Mouse (Mus musculus) T-helper 17 cell (primary cell): Measurements from ENCODE around the gene Sort1.

Source experiments
- in situ Hi-C, 2 experiments: fragments of 300-600 bp; cut with MboI, MseI; formaldehyde crosslinking; loops; 1 replicate in 1 of 2; 2 replicates in 1 of 2; pipeline ENCODE4 v1.15.1; 2025; ENCODE audit warnings: high pct_unique_total_duplicates in 2 of 2

The Sort1 gene

DNA sequence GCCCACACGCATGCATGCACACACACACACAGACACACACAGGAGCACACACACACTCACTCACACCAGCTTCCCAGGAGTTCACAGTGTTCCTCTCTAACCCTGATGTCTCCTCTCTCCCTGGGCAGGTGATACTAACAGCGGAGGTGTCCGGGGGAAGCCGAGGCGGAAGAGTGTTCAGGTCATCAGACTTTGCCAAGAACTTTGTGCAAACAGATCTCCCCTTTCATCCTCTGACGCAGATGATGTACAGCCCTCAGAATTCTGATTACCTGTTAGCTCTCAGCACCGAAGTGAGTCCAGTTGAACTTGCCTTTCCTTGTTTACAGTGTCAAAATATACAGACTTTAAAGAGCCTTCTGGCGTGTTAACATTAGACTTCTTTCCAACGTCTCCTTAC is 41.6 kb downstream of the Sort1 start:
- in situ Hi-C loops: no loop called here

- in situ Hi-C loops: no loop called here
Observed at GRCm38 (mm10) chr3:108327275-108327674, 43.4 kb downstream of the Sort1 start.

- in situ Hi-C loops: no loop called here
Observed at GRCm38 (mm10) chr3:108327916-108328315, 44.0 kb downstream of the Sort1 start.

DNA sequence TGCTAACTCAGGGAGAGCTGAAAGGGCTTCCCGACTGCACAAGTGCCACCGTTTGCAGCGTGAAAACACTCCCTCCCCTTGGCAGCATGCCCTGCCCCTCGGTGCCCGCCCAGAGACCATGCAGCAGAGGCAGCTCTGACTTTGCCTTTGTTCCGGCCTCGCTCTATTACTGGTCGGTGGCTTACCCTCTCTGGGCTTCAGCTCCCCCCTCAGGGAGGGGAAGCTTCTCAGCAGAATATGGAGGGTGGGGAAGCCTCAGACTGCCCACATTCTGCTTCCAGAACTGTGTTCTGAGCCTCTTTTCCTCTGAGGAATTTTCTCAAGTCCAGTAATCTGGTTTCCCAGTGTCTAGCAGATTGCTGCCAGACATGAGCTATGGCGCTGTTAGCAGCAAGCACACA is 44.6 kb downstream of the Sort1 start:
- in situ Hi-C loops: no loop called here

DNA sequence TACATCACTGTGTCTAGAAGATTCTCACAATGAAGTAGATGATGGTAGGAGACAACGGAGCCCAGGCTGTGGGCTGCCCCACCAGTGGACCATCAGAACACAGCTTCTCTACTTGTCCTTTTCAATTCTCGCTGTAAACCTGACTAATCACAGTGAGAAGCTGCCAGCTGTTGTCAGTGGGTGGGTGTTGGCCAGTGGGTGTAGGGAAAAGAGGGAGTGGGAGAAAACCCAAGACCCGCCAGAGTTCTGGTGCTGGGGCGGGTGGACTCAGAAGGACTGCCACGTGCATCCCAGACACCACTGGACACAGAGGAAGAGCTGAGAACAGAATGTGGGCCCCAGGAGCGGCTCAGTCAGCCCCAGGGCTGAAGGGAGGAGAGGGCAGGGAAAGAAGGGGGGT is 46.9 kb downstream of the Sort1 start:
- in situ Hi-C loops: no loop called here

DNA sequence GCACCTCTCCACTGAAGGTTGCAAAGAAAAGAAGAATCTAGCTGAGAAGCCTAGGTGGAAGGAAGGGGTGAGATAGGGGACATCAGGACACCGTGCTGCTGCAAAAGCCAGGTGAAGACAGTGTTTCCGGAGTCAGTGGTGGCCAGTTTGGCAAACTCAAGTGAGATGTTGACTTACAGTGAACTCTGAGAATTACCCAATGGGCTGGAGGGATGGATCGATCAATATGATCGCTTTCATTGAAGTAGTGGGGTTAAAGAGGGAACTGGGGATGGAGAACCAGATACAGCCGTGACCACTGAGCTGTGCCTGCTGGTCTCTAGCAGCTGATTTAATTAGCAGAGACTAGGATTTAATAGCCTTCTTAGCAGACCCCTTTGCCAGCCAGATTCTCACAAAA is 53.0 kb downstream of the Sort1 start:
- in situ Hi-C loops: no loop called here

GRCm38 (mm10) chr3:108341040-108341439 is 57.2 kb downstream of the Sort1 start:
- in situ Hi-C loops: no loop called here

DNA sequence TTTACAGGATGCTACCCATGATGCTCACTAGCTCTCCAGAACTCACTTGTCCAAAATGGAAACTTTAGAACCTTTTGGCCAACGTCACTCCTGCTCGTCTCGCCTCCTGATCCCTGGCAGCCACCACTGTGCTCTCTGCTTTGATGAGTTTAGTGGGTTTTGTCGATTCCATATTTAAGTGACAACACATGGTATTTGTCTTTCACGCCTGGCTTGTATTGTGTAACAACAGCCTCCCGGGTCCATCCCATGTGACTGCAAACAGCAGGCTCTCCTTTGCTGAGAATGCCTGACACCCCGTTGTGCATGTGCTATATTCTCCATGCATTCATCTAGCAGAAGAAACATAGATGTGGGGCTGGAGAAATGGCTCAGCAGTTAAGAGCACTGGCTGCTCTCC is 58.3 kb downstream of the Sort1 start:
- in situ Hi-C loops: no loop called here

- in situ Hi-C loops: no loop called here
Observed at GRCm38 (mm10) chr3:108345855-108346254, 62.0 kb downstream of the Sort1 start.

DNA sequence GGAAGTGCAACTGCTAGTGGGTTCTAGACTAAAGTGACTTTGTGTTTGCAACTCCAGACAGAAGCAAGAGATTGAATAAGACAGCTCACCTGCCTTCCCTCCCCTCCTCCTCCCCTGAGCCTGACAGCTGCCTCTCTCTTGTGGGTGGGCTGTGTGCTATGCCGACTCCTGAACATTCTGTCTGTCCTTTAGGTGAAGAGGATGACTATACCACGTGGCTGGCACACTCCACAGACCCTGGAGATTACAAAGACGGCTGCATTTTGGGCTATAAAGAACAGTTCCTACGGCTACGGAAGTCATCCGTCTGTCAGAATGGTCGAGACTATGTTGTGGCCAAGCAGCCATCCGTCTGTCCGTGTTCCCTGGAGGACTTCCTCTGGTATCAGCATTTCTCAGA is 64.5 kb downstream of the Sort1 start:
- in situ Hi-C loops: no loop called here

GRCm38 (mm10) chr3:108355245-108355644 is 71.4 kb downstream of the Sort1 start:
- in situ Hi-C loops: no loop called here

DNA sequence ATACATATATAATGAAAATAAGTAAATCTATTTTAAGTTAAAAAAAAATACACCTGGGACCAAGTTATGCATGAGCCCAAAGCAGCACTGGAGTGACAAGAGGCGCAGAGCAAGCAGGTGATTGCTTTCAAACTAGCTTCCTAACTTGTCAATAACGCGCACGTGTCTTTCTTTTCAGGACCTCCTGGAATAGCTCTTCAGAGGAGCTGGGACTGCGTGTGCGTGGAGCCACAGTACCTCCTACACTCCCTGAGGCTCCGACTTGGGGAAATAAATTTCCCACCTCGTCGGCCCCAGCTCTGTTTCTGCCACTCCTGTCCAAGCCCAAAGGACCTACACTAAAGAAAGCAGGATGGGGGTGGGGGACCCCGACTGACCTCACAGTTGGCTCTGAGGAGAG is 73.2 kb downstream of the Sort1 start:
- in situ Hi-C loops: no loop called here

- in situ Hi-C loops: no loop called here
Observed at GRCm38 (mm10) chr3:108358445-108358844, 74.6 kb downstream of the Sort1 start.

- in situ Hi-C loops: no loop called here
Observed at GRCm38 (mm10) chr3:108360894-108361293, 77.0 kb downstream of the Sort1 start.

DNA sequence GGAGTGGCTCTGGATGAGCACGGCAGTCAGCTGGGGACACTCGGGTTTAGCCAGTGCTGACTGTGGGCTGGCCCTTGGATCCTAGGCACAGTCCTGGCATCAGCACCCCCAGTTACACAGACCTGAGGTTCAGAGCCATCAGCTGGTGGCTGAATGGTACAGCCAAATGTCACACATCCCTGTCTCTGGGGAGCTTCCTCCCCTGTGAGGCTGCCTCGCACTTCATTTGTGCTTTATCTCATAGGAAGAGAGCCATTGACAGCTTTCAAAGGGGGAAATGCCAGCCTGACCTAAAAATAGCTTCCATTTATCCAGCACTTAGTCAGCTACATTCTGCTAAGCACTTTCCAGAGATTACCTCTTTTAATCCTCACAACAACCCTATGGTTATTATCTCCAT is 79.7 kb downstream of the Sort1 start:
- in situ Hi-C loops: no loop called here

GRCm38 (mm10) chr3:108364270-108364995 is 80.6 kb downstream of the Sort1 start, which contains the start of gene Mybphl:
Gene Mybphl, plus strand, starts transcription at chr3:108364911.
- in situ Hi-C loops: no loop called here

GRCm38 (mm10) chr3:108367173-108367572 is 83.3 kb downstream of the Sort1 start:
- in situ Hi-C loops: loop anchor here in 1 of 2 experiments (5.0 kb wide), 1 partner anchor 70 kb away; no protein-coding TSS in a partner anchor

- in situ Hi-C loops: loop anchor here in 1 of 2 experiments (5.0 kb wide), 1 partner anchor 71 kb away; no protein-coding TSS in a partner anchor
Observed at GRCm38 (mm10) chr3:108367828-108368227, 83.9 kb downstream of the Sort1 start.

GRCm38 (mm10) chr3:108368721-108369120 is 84.8 kb downstream of the Sort1 start:
- in situ Hi-C loops: loop anchor here in 1 of 2 experiments (5.0 kb wide), 1 partner anchor 71 kb away; no protein-coding TSS in a partner anchor

GRCm38 (mm10) chr3:108372274-108372673 is 88.4 kb downstream of the Sort1 start:
- in situ Hi-C loops: no loop called here

DNA sequence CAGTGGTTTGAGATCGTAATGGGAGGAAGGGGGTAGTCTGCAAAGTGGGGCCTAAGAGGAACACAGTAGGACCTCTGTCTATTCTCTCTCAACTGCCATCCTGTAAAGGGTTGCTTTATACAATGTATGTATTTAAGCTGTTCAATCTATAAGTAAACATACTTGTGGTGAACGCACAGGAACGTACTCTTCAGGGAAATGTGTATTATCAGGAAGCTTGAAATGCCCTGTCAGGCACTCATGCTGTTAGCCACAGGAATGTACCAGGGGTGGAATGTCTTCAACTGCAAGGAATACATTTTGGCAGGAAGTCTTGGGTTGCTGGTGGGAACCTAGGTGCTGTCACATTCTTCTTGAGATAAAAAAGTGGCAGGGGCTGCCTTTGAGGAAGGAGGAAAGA is 88.8 kb downstream of the Sort1 start:
- in situ Hi-C loops: no loop called here

DNA sequence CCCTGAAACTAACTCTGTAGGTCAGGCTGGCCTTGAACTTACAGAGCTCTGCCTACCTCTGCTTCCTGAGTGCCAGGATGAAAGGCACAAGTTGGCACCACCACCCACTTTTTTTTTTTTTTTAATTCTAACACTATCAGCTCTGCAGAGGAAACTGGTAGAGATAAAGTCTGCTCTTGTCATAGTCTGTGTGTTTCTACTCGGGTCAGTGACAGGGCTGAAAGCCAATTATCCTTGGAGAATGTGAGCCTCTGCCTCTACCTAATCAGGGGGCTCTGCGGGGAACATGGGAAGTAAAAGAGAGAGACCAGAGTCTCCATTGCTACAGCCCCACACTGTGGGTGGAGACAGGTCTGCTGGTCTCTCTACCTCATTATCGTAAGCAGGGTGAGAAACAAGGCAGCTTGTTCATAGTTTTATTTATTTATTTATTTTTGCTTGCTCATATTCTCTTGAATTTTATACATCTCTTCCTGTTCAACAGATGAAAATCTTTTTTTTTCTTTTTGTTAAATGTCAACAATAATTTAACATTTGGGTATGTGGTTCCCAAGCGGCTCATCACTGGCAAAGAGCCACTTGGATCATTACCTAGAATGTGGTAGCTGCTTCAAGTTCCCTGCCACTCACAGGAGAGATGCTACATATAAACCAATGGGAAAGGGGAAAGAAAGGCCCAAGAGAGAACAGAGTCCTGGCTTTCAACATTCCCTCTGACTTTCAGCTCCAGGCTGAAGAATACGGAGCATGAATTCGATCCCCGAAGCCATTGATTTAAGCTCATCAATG is 95.2 kb downstream of the Sort1 start:
- in situ Hi-C loops: no loop called here

DNA sequence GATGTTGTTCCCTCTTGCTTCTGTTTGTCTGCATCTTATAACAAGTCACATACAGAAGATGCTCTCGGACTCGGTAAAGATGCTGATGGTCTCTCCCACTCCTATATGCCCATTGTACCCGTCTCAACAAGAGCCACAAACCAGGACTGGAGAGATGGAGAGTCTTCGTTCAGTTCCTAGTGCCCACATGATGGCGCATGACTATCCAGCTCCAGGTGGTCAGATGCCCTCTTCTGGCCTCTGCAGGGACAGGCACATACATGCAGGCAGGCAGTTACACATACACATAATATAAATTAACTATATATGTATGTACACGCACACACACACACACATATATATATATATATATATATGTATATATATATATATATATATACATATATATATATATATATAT is 96.8 kb downstream of the Sort1 start:
- in situ Hi-C loops: no loop called here
